Mouse (Mus musculus) olfactory bulb, adult 2 months (tissue): ENCODE results near the gene Casp6. TPM values are rescaled to one million over a fixed set of nuclear protein-coding genes. Genes with fewer than 3 reads are reported as not detected.

Experiments
- H3K27ac ChIP-seq: fragments of 200-500 bp; 2 replicates; pipeline ENCODE4 v1.5.1; 2012; ENCODE audit warnings: low read depth, low read length; ENCODE audit not compliant: insufficient read depth
- H3K4me1 ChIP-seq: fragments of 200-500 bp; 2 replicates; pipeline ENCODE4 v1.6.1; 2012; ENCODE audit warnings: low read length; ENCODE audit not compliant: control insufficient read depth, insufficient read depth
- H3K4me3 ChIP-seq: fragments of 200-500 bp; 2 replicates; pipeline ENCODE4 v1.5.1; 2012; ENCODE audit warnings: mild to moderate bottlenecking, low read depth, low read length, moderate library complexity; ENCODE audit not compliant: insufficient read depth
- CTCF ChIP-seq: fragments of 200-500 bp; IDR thresholded peaks from 2 replicates; pipeline ENCODE4 v1.5.1; 2012; ENCODE audit warnings: low read depth, mild to moderate bottlenecking, low read length, moderate library complexity; ENCODE audit not compliant: insufficient read depth
- POLR2A ChIP-seq: fragments of 200-500 bp; IDR thresholded peaks from 2 replicates; pipeline ENCODE4 v1.6.1; 2012; ENCODE audit warnings: mild to moderate bottlenecking, low read depth, low read length, moderate library complexity; ENCODE audit not compliant: insufficient read depth
- WGBS: fragments of 180-500 bp; shearing (Covaris S2); methylation state at CpG from one replicate; pipeline ENCODE4 v1.1.7; 2018; 5-methylcytosine and 5-hydroxymethylcytosine counted together
- polyA plus RNA-seq: library from polyadenylated mRNA; stranded (reverse); fragments of >200 nt; gene quantifications from 2 replicates; pipeline ENCODE4 v1.2.4, GENCODE M21; 2012; ENCODE audit warnings: low replicate concordance; ENCODE audit not compliant: missing spikeins, insufficient read depth, insufficient read length

Casp6 gene
- polyA plus RNA-seq, 1 experiment, result not detected

GRCm38 (mm10) chr3:129917424-129917823 is 16.2 kb downstream of the Casp6 start:
- Histone ChIP-seq H3K27ac (no peak overlapping the region), H3K4me1 (no peaks in the 10 kb centered on the region), H3K4me3 (no peak overlapping the region)
- TF ChIP-seq POLR2A, result no peak
- TF ChIP-seq CTCF, result no peak
- WGBS, result 84% methylated on average over 3 of the region's 3 CpGs

GRCm38 (mm10) chr3:129918434-129918833 is 17.2 kb downstream of the Casp6 start:
- Histone ChIP-seq H3K4me1 (no peaks in the 10 kb centered on the region), H3K4me3 (no peak overlapping the region), H3K27ac (no peak overlapping the region)
- no peak for TF ChIP-seq POLR2A
- peak; percentile 66 for TF ChIP-seq CTCF
- 13% methylated on average over 13 of the region's 13 CpGs for WGBS

GRCm38 (mm10) chr3:129923581-129923980 is 22.4 kb downstream of the Casp6 start:
- no peak overlapping the region for H3K4me3 ChIP-seq
- H3K27ac ChIP-seq, result no peak overlapping the region
- no peaks in the 10 kb centered on the region for H3K4me1 ChIP-seq
- 95% methylated on average over 7 of the region's 7 CpGs for WGBS
- TF ChIP-seq CTCF (no peak), POLR2A (no peak)

GRCm38 (mm10) chr3:129925861-129926260 is 24.6 kb downstream of the Casp6 start:
- 93% methylated on average over 3 of the region's 3 CpGs for WGBS

GRCm38 (mm10) chr3:129930213-129930778 is 29.1 kb downstream of the Casp6 start:
- no peak for TF ChIP-seq CTCF
- TF ChIP-seq POLR2A, result no peak
- H3K27ac ChIP-seq, result no peak overlapping the region
- no peak overlapping the region for H3K4me3 ChIP-seq
- peaks cover 3% of the 10 kb centered on the region; the same call in 1 of the 2 replicates for H3K4me1 ChIP-seq
- 62% methylated on average over 6 of the region's 6 CpGs for WGBS

More at GRCm38 (mm10) chr3:129925861-129926260, 24.6 kb downstream of the Casp6 start:
- TF ChIP-seq POLR2A, result no peak
- no peak for TF ChIP-seq CTCF
- no peak overlapping the region for H3K4me3 ChIP-seq
- H3K27ac ChIP-seq, result no peak overlapping the region
- no peaks in the 10 kb centered on the region for H3K4me1 ChIP-seq

- WGBS, result 41% methylated on average over 4 of the region's 4 CpGs
- TF ChIP-seq CTCF, result no peak
- TF ChIP-seq POLR2A, result no peak
- Histone ChIP-seq H3K27ac (no peak overlapping the region), H3K4me3 (no peak overlapping the region), H3K4me1 (peaks cover 7% of the 10 kb centered on the region)
Observed at GRCm38 (mm10) chr3:129932443-129932842, 31.2 kb downstream of the Casp6 start.

GRCm38 (mm10) chr3:129936561-129936960 is 35.3 kb downstream of the Casp6 start:
- WGBS, result 9% methylated on average over 9 of the region's 9 CpGs
- Histone ChIP-seq H3K27ac (peak overlapping the region; percentile 83), H3K4me1 (peaks cover 9% of the 10 kb centered on the region), H3K4me3 (no peak overlapping the region)
- TF ChIP-seq POLR2A, result no peak
- no peak for TF ChIP-seq CTCF

- peaks cover 9% of the 10 kb centered on the region for H3K4me1 ChIP-seq
- peak overlapping the region; percentile 61; the same call in 1 of the 2 replicates for H3K27ac ChIP-seq
- TF ChIP-seq POLR2A (no peak), CTCF (no peak)
- no peak overlapping the region for H3K4me3 ChIP-seq
- 53% methylated on average over 3 of the region's 3 CpGs for WGBS
Observed at GRCm38 (mm10) chr3:129937848-129938247, 36.6 kb downstream of the Casp6 start.

GRCm38 (mm10) chr3:129939058-129939457 is 37.8 kb downstream of the Casp6 start:
- 64% methylated on average over 7 of the region's 7 CpGs for WGBS
- Histone ChIP-seq H3K27ac (no peak overlapping the region), H3K4me1 (peaks cover 9% of the 10 kb centered on the region), H3K4me3 (no peak overlapping the region)
- TF ChIP-seq POLR2A (no peak), CTCF (no peak)

GRCm38 (mm10) chr3:129940780-129941179 is 39.6 kb downstream of the Casp6 start:
- 50% methylated on average over 2 of the region's 2 CpGs for WGBS
- Histone ChIP-seq H3K4me3 (no peak overlapping the region), H3K27ac (no peak overlapping the region), H3K4me1 (peaks cover 5% of the 10 kb centered on the region)
- TF ChIP-seq POLR2A, result no peak
- no peak for TF ChIP-seq CTCF
